Mouse (Mus musculus) heart, adult 9 months (tissue): ENCODE results near the gene Slc22a3.
A peak's percentile ranks its signal among the peaks of the same experiment; 100 is the strongest.

Experiments used
- DNase-seq, 2 experiments: peaks; one replicate each; pipeline ENCODE4 v3.0.0; 2022; ENCODE audit warnings: low spot score in 2 of 2

Gene Slc22a3

DNA sequence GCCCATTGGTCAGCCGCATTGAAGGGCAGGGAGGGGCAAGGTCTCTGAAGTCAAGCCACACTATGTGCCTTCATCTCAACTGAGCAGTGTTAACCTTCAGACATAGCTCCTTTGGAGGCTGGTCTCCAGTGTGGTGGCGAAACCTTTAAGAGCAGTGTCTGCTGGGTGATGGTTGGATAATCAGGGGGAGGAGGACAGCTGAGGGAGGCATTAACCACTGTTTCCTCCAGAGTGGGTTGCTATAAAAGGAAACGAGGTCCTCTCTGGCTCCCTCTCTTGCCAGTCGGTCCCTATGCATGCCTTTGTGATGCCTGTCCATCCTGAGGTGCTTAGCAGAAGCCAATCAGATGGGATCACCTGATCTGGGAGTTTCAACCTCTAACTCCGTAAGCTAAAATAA is 38.8 kb downstream of the Slc22a3 start:
- DNase-seq = no peak

DNA sequence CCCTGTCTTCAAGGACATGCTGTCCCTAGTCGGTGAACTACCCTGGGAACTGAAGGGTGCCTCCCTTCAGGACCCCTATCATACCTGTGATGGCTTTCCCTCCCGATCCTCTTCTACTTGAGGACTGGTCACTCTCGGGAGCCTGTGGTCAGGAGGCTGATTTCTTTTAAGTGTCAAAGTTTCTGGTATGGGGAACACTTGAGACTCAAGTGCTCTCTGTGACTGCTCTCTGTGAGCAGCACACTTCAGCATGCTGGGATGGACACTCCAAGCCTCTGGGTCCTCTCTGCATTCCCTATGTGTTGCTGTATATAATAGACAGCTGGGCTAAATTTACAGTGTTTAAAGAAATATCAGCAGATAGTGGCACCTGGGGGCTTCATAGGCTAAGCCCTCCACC is 39.9 kb downstream of the Slc22a3 start:
- DNase-seq = no peak

DNA sequence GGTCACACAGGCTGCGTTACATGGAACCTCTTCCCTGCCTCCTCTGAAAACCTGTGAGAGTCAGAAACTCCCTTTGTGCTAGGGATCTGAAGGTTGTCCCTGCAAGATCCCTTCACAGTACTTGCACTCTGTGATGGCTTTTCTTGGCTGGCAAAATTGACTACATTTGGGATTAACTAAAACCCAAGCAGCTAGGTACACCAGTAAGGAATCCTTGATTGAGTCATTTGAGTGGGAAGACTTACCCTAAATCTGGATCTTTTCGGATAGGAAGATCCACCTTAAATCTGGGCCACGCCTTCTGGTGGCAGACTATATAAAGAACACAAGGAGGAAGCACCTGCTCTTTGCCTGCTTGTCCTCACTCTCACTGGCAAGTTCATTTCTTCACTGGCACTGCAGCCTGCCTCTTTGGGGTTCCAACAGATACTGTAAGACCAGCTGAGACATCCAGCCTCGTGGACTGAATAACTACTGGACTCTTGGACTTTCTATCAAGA is 41.0 kb downstream of the Slc22a3 start:
- DNase-seq = no peak

GRCm38 (mm10) chr17:12461168-12461567 is 46.3 kb downstream of the Slc22a3 start:
- DNase-seq = no peak

GRCm38 (mm10) chr17:12455143-12455790 is 52.2 kb downstream of the Slc22a3 start:
- DNase-seq = peak; percentile 65 to 66

DNA sequence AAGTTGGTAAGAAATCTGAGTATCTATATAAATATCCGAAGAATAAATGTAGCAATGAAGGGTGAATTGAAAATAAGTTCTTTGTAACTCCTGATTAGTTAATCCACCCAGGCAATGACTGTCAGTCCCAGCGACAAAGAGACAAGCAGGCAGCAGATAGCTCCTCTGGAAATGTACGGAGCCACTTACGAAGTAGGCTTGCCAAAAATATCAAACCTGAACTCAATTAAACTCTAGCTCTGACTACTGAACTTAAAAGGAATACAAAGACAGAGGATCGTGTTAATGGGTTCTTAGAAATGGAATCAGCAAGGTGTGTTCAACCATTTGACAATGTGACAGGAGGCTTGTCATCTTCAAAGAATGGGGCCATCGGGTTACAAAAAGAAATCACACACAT is 53.8 kb downstream of the Slc22a3 start:
- DNase-seq = no peak

DNA sequence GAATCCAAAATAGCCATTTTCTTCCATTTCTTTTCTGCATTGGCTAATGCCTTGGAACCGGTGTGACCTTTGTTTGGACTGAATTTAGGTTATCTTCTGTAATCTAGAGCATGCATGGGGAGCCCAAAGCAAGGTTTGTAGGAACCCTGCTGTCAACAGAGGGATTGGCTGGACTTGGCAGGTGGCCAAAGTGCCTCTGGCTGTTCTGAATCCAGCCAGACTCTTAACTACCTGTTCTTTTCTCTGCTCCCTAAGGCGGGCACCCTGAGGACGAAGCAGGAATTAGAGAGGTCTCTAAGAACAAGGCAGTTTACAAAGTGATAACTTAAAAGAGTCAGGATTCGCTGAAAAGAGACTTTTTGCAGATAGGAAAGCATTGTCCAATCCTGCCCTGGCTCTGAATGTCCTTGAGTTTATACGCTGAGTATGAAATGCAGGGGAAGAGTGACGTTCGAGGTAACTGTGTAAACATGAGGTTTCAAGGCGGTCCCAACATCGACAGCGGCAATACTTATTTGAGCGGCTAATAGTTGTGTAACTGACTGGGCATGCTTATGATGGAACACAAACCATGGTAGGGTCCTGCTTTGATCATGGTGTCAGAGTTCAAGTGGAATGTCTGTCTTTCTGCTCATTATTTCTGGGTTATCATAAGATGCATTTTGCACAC is 54.5 kb downstream of the Slc22a3 start:
- no peak for DNase-seq

DNA sequence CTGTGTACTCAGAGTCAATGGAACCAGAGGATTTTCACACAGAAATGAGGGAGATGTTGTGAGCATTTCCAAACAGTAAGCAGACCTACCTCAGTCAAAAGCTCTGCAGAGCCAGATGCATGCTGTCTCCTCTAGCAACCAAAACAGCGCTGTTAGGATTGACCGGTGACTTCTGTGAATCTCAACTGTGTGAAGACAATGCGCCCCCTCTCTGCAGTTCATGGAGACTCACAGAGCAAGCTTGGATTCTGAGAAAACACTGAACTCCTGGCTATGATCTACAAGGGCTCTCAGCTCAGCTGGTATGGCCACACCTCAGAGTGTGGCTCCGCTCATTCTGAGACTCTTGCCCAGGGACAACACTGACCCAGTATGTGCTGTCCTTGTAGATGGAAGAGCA is 56.3 kb downstream of the Slc22a3 start:
- no peak for DNase-seq

DNA sequence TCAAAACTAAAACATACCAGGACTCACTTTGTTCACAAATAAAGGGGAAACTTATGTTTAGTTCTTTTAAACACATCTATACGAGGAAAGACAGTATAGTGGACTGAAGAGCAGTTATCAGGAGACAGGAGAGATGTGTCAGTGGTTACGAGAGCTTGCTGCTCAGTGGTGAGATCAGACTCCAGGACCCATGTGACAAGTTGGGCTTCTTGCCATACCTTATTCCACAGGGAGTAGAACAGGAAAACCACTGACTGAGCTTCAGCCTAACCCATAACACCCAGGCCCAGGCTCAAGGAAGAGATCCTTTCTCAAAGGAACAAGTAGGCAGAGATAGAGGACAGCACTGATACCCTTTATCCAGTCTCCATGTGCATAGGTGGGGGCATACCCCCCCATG is 62.9 kb downstream of the Slc22a3 start:
- peak; percentile 57 for DNase-seq

DNA sequence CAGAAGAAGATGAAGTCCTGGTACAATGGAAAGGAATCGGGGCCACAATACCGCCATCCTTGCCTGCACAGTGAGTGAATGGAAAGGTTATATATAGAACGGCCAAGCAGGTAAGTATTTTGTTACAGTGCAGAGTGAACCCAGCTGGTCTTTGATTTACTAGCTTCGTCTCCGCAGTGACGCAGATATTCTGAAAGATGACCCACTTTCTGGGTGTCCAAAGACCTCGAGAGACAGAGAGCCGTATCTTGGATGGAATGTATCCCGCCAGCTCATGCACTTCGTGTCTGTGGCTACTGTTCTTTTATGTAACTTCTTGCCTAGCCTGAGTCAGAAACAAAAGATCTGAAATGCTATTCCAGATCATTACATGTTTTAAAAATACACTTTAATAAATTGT is 69.7 kb downstream of the Slc22a3 start:
- no peak for DNase-seq

- no peak for DNase-seq
These were observed 75.8 kb downstream of the Slc22a3 start for GRCm38 (mm10) chr17:12431707-12432106.

- DNase-seq = no peak
These were observed 79.1 kb downstream of the Slc22a3 start for GRCm38 (mm10) chr17:12428369-12428768.

GRCm38 (mm10) chr17:12427156-12427555 is 80.3 kb downstream of the Slc22a3 start:
- DNase-seq = peak in 1 of 2 experiments; percentile 11

- no peak for DNase-seq
These were observed 85.4 kb downstream of the Slc22a3 start for GRCm38 (mm10) chr17:12422143-12422542.

GRCm38 (mm10) chr17:12420886-12421574 is 86.5 kb downstream of the Slc22a3 start:
- DNase-seq = no peak

- DNase-seq = no peak
These were observed 87.9 kb downstream of the Slc22a3 start for GRCm38 (mm10) chr17:12419491-12420079.

GRCm38 (mm10) chr17:12416250-12416895 is 91.1 kb downstream of the Slc22a3 start:
- DNase-seq = peak; percentile 66 to 79

DNA sequence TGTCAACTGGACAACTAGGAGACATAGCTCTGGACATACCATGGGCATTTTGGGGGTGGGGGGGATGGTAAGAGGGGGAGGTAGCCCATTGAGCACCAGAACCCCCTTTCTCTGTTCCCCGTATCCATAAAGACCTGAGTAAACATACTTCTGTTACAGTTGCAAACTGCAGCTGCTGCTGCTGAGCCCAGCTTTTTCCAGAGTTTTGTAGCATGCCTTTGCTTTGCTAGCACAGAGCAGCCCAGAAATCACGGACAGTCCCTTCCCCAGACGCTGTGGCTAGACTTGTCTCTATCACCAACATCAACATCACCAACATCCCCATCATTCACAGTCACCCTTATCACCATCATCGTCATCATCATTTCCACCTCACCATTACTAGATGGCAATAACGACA is 91.8 kb downstream of the Slc22a3 start:
- no peak for DNase-seq

GRCm38 (mm10) chr17:12415031-12415735 is 92.3 kb downstream of the Slc22a3 start:
- DNase-seq = peak in 1 of 2 experiments; percentile 51

DNA sequence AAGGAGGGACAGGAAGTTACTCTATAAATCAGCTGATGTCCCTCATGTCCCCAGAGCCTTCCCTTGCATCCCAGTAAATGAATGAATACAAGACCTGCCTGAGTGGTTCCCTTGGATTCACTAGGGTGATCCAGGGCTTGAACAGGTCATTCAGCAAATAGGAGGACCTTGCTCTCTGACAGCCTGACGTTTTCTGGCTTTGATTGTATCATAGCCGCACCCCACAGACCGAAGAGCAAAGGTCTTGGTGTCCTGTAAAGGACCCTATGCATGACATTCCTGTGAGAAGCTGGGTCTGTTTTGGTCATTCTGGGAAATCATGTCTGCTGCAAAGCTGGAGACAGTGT is 94.6 kb downstream of the Slc22a3 start:
- DNase-seq = no peak

- DNase-seq = peak; percentile 55 to 79
These were observed 95.2 kb downstream of the Slc22a3 start for GRCm38 (mm10) chr17:12412181-12412890.
